Mouse (Mus musculus) CH12.LX (cell line): ENCODE measurements at regions not wholly inside any gene's neighbourhood (a gene's known extent, or its start where the extent isn't known, plus 50 kb on each side); places are given as distances from the start of the nearest gene placed in this dataset.

Source experiments
- CHD2 ChIP-seq: IDR thresholded peaks from 2 replicates; pipeline ENCODE4 v1.6.1; 2011; ENCODE audit warnings: low read length, improper control_type of control experiment
- CTCF ChIP-seq, 2 experiments: IDR thresholded peaks in 1 of 2; conservative IDR thresholded peaks in 1 of 2; 2 replicates each; pipeline ENCODE4 v1.5.1; 2011 to 2012; ENCODE audit warnings: low read depth in 2 of 2, low read length in 2 of 2, improper control_type of control experiment in 1 of 2, inconsistent platforms in 1 of 2, mild to moderate bottlenecking in 1 of 2, moderate library complexity in 1 of 2
- E2F4 ChIP-seq: IDR thresholded peaks from 2 replicates; pipeline ENCODE4 v1.6.1; 2011; ENCODE audit warnings: low read depth, low read length, improper control_type of control experiment; ENCODE audit not compliant: insufficient replicate concordance
- ELF1 ChIP-seq: IDR thresholded peaks from 2 replicates; pipeline ENCODE4 v1.6.1; 2014; ENCODE audit warnings: low read depth, mild to moderate bottlenecking, inconsistent platforms, low read length, improper control_type of control experiment
- EP300 ChIP-seq: IDR thresholded peaks from 2 replicates; pipeline ENCODE4 v1.6.1; 2011; ENCODE audit warnings: low read length, improper control_type of control experiment
- MAFK ChIP-seq: IDR thresholded peaks from 2 replicates; pipeline ENCODE4 v1.6.1; 2011; ENCODE audit warnings: low read length, improper control_type of control experiment; ENCODE audit not compliant: insufficient replicate concordance
- MAX ChIP-seq: IDR thresholded peaks from 2 replicates; pipeline ENCODE4 v1.6.1; 2011; ENCODE audit warnings: low read length, improper control_type of control experiment
- MEF2A ChIP-seq: IDR thresholded peaks from 2 replicates; pipeline ENCODE4 v1.6.1; 2014; ENCODE audit warnings: low read depth, mild to moderate bottlenecking, inconsistent platforms, low read length, improper control_type of control experiment, borderline replicate concordance
- MYC ChIP-seq: IDR thresholded peaks from 2 replicates; pipeline ENCODE4 v1.6.1; 2011; ENCODE audit warnings: low read depth, mild to moderate bottlenecking, improper control_type of control experiment, low read length
- POLR2A ChIP-seq: IDR thresholded peaks from 2 replicates; pipeline ENCODE4 v1.6.1; 2011; ENCODE audit warnings: low read depth, mild to moderate bottlenecking, improper control_type of control experiment, low read length
- RAD21 ChIP-seq: IDR thresholded peaks from 2 replicates; pipeline ENCODE4 v1.6.1; 2011; ENCODE audit warnings: low read depth, mild to moderate bottlenecking, low read length, improper control_type of control experiment, moderate library complexity
- RCOR1 ChIP-seq: conservative IDR thresholded peaks from 2 replicates; pipeline ENCODE4 v1.6.1; 2012; ENCODE audit warnings: low read depth, mild to moderate bottlenecking, inconsistent platforms, low read length, improper control_type of control experiment
- UBTF ChIP-seq: IDR thresholded peaks from 2 replicates; pipeline ENCODE4 v1.6.1; 2012; ENCODE audit warnings: low read depth, mild to moderate bottlenecking, inconsistent platforms, low read length, improper control_type of control experiment, moderate library complexity
- ZC3H11A ChIP-seq: IDR thresholded peaks from 2 replicates; pipeline ENCODE4 v1.6.1; 2012; ENCODE audit warnings: low read depth, mild to moderate bottlenecking, inconsistent platforms, low read length, improper control_type of control experiment

GRCm38 (mm10) chr9:31648551-31648950 lies 184.3 kb upstream of the Tmem45b start:
- TF ChIP-seq CTCF (conservative IDR thresholded peaks at IDR 0.05 in 1 of 2, IDR thresholded peaks at IDR 0.05 in 1 of 2; ENCODE audit: low read depth in 2 of 2, low read length in 2 of 2) (no peak), POLR2A (no peak), ELF1 (no peak), UBTF (no peak), MAFK (no peak), MYC (no peak), MEF2A (no peak), RCOR1 (no peak), CHD2 (no peak), MAX (peak; percentile 69; the same call in 1 of the 2 replicates), E2F4 (no peak), ZC3H11A (no peak), RAD21 (no peak), EP300 (no peak)
